Mouse (Mus musculus) gastrocnemius, postnatal 10 days (tissue): ENCODE results near the gene Zfp64. TPM values are rescaled to one million over a fixed set of nuclear protein-coding genes. Genes with fewer than 3 reads are reported as not detected.

Experiments used
- DNase-seq: peaks from one replicate; pipeline ENCODE4 v3.0.0; 2021; ENCODE audit warnings: mixed read lengths
- long read RNA-seq, 2 experiments: library from polyadenylated mRNA; stranded (forward); transcript quantifications; one replicate each; pipeline ENCODE4 v2.0.0; 2021
- total RNA-seq, 2 experiments: library from RNA; stranded (reverse); gene quantifications; 2 replicates each; pipeline ENCODE4 v1.2.3; 2021

Gene Zfp64
- 10 to 100 TPM in 1 of 2 experiments, 1 to 10 TPM in 1; 9.0 to 10.8 TPM for total RNA-seq
- long read RNA-seq, experiment 1, transcript Zfp64-201 (6 exons, 2,438 nt), result major isoform, 24 of 36 reads
- long read RNA-seq, experiment 1, transcript Zfp64-203 (9 exons, 2,848 nt), result minor isoform, 5 of 36 reads
- long read RNA-seq, experiment 1, partial matches to known transcripts, result 4 of 36 reads
- long read RNA-seq, experiment 1, other reads (novel, unspliced or antisense), result 2 of 36 reads
- long read RNA-seq, experiment 2, transcript Zfp64-201 (6 exons, 2,438 nt), result major isoform, 15 of 24 reads
- long read RNA-seq, experiment 2, partial matches to known transcripts, result 2 of 24 reads
- long read RNA-seq, experiment 2, other reads (novel, unspliced or antisense), result 3 of 24 reads

DNA sequence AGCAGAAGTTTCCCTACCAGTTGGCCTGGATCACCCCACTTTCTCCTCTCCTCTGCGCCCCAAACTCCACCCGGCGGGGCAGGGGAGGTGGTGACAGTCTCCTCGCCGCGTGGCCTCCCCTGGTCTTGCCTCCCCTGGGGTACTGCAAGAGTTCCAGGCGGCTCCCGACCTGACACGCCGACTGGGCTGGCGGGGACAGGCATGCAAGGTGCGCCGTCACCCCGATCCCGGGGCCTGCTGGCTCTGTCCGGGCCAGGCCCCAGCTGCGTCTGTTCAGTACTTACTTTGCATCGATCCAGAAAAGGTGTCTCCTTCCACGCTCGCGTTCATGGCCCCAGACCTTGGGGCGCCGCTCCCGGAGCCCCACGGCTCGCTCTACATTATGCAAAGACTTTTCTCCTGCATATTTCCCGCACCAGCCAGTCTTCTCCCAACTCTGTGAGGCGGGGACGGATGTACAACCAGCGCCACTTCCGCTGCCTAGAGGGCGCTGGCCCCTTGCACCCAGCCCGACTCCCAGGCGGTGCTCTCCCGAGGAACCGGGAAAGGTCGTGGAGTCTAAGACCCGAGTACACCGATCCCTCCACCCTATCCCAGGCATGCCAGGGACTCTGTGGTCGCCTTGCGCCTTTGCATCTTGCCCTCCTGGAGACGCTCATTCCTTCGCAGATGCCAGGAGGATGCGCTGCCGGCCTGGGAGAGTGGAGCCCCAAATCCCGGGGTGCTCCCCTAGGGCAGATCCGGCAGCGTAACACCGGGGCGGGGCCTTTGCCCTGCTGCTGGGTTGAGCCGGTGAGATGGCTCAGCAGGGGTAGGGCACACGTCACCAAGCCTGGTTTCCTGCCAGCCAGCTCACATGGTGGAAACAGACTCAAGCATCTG is at the start of gene Zfp64:
Gene Zfp64, minus strand, starts transcription at position 753 of the 882 bp plus-strand sequence.
- peak; percentile 75 for DNase-seq

DNA sequence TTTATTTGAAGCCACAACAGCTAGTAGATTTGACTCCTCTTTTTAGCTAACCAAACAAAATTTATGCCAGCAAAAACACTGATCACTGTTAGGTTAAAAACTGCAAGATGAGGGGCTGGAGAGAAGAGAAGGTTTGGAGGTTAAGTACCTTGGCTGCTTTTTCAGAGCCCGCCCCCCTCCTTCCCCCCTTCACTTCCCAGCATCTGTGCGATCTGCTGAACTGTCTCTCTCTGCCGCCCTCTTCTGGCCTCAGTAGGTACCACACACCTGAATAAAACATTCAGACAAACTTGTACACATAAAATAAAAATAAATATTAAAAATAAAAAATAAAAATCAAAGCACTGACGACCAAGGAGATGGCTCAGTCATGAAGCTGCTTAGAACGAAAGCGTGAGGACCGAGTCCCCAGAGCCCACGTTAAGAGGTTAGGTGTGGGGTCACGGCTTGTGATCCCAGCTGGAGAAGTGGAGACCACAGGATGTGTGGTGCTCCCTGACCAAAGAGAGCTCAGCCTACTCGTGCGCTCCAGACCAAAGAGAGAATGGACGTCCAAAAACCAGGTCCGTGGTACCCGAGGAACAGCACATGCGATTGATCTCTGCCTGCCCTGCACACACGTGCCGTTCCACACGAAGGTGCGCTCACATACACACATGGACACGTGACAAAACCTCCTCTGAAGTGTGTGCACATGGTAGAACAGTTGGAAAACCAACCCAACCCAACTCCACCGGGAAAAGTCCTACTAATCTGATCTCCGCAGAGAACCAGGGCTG is 37.4 kb upstream of the Zfp64 start:
- DNase-seq, result peak; percentile 45

DNA sequence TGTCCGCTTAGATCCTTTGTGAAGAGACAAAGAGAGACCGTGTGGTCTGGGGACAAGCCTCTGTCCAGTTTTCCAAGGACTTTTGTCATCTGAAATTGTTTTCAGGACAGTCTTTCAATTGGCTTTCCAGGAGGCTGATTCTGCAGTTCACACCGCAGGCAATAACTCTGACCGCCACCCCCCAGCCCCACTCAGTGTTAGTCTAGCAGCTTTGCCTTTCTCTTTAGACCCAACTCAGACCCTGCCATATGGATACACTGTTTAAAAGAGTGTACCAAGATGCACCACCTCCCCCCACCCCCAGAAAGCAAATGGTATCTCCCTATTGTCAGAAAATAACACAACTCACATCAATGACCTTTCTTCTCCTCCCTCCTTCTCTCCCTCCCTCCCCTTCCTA is 35.6 kb upstream of the Zfp64 start:
- DNase-seq, result no peak

DNA sequence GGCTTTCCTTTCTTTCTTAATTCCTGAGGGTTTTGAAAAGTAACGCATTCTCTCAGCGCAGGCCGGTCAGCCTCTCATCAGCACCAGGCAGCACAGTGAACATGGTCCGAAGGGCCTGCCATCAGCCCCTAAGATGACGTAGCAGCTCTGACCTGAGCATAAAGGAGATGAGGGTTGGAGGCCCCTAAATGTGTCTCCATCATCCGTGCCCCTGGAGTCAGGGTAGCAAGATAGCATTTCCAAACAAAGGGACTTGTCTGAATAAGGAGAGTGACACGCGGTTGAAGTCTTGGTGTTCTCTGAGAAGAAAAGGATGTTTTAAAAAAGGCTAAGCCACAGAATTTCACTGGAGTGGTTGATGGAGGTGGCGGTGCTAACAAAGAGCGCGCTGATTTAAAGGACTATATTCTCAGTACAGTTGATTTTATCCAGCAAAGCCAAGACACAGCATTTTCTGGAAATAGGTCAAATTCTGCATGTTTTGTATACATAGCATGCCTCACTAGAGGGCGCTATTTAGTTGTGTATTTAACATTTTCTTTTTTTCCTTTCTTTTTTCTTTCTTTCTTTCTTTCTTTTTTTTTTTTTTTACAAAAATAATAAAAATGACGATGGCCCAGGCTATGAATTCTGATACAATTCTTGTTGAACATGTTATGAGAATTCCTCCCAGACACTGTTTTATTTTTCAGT is 34.8 kb upstream of the Zfp64 start:
- DNase-seq, result no peak

DNA sequence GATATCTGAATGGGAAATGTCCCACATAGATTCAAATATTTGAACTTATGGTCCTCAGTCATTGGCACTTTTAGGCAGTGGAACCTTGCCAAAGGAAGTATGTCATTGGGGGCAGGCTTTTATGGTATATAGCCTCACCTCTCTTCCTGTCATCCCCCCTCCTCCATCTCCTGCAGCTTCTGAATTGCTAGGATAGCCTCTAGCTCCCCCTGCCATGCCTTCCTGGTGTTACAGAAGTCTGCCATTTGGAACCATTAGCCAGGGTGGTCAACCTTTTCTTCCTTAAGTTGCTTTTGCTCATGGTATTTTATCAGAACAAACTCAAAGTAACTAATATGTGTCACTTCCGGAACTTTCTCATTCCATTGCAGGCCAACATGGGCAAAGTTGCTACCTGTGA is 32.7 kb upstream of the Zfp64 start:
- no peak for DNase-seq

DNA sequence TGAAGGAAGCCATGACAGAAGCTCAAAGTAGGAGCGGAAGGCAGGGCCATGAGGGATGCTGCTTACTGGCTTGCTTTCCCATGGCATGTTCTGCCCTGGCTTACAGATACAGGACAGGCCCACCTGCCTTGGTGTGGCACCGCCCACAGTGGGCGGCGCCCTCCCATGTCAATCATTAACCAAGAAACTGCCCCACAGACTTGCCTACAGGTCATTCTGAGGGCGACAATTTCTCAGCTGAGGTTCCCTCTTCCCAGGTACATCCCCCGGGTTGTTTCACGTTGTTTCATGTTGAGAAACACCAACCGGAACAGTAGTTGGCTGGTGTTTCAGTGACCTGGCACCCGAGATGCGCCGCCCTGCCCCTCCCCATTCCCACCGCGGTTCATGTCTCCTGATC is 32.0 kb upstream of the Zfp64 start:
- no peak for DNase-seq

DNA sequence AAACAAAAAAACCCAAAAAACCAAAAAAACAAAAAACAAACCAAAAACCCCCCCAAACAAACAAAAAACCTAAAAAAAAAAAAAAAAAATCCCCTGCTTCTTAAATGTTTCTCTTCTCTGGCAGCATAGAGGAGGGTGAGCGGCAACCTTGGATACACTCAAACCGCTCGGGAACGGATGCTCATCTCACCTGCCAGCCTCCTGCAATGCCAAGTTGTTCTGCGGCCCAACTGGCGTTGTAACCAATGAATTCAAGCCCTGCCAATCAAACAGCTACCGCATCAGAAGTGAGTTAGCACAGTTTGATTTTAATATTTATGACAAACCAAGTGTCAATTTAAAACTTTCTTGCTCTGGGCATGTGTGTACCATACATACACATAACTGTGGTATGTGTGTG is 26.6 kb upstream of the Zfp64 start:
- no peak for DNase-seq

DNA sequence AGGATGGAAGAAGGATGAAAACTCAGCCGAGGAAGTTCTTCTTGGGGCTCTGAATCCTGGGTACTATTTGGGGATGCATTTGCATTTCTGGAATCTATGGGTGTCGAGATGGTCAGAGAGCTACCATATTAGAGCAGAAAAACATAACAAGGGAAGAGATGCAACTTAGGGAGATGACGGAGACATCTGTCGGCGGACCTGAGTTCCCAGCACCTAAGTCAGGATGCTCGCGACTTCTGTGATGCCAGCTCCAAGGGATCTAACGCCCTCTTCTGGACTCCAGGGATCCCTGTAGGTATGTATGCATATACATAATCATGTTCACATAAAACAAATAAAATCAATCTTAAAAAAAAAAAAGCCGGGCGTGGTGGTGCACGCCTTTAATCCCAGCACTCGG is 26.1 kb upstream of the Zfp64 start:
- no peak for DNase-seq

DNA sequence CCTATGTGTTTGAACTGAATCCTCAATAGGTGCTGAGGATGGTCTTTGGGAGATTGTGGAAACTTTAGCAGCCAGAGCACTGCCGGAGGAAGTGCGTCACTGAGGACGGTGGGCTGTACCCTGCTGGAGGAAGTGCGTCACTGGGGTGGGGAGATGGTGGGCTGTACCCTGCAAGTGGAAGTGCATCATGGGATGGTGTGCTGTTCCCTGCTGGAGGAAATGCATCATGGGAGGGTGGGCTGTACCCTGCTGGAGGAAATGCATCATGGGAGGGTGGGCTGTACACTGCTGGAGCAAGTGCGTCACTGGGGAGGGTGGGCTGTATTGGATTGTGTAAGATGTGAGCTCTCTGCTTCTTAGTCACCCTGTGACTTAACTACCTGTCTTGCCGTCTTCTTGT is 25.5 kb upstream of the Zfp64 start:
- no peak for DNase-seq

DNA sequence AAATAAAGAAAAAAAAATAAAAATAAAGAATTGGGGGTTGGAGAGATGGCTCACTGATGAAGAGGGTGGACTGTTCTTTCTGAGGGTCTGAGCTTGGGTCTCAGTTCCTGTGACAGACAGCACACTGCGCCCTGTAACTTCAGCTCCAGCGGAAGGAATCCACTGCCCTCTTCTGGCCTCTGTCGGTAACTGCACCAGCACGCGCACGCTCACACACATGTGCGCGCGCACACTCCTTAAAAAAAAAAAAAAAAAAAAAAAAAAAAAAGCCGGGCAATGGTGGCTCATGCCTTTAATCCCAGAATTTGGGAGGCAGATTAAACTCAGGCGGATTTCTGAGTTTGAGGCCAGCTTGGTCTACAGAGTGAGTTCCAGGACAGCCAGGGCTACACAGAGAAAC is 24.4 kb upstream of the Zfp64 start:
- no peak for DNase-seq

DNA sequence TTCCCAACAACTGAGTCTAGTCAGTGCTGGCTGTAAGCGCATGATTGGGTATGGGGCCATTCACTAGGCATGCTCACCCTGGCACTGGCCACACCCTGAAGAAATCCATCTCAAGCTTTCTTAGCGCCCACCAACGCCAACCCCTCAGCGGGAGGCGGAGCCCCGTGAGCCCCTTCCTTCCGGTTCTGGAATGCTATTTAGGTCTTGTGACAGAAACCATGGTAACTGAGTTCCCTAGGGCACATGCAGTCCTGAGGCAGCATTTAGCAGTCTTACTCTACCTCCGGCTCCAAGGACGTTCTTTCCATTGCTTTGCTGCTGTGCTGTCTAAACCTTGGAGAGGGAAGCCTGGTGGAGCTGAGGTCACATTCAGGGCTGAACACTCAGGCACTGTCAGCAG is 22.6 kb upstream of the Zfp64 start:
- no peak for DNase-seq

DNA sequence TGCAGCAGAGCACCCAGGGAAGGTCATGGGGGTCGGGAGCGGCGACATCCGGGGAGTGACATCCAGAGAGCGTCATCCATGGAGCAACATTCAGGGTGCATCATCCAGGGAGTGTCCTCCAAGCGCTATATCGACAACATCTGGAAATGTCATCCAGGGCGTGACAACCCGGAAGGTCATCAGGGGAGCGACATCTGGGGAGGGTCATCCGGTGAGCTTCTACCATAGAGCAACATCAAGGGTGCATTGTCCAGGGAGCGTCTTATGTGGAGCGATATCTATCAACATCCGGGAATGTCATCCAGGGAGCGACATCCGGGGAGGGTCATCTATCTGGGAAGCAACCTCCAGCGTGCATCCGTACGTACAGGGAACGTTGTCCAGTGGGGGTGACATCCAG is 14.7 kb upstream of the Zfp64 start:
- DNase-seq, result no peak

DNA sequence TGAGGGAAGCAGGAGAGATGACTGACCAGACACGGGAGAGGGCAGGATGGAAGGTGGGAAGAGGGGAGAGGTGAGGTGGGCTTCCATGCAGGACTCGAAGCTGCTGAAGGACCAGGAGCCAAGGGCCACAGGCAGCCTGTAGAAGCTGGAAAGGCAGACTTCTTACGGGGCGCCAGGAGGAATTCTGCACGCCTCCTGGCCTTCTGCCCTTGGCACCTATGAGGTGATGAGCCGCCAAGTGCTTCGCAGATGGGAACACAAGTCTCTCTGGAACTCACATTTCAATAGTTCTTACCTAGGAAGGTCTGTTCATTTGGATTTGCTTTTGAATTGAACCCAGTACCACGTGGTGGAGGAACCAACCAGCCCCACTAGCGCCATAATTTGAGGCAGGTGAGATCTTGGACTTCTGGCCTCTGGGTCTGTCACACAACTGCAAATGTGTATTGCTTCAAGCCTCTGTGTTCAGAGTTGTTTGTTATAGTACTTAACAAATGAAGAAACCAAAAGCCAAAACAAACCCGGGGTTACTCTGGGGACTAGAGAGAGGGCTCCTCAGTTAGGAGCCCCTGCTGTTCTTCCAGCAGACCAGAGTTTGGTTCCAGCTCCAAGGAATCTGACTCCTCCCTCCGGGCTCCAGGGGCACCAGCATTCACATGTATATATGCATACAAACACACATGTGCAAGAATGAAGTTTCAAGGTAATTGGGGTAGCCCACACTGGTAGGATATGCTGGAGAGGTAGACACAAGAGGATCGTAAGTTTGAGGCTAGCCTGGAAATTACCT is 12.9 kb upstream of the Zfp64 start:
- DNase-seq, result peak; percentile 60

DNA sequence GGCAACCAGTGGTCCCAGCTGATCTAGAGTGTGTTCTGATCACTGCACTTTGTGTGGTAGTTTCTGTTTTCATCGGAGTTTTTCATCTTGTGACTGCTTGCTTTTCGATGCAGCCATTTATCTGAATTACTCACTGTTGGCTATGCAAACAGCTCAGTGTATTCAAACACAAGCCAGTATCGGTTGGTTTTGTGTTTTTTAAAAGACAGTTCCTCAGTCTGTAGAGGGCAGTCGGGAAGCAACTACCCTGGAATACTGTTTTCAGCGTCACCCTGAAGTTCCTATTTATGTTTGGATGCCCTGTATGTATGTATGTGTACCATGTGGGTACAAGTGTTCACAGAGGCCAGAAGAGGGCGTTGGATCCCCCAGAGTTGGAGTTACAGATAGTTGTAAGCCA is 11.1 kb upstream of the Zfp64 start:
- DNase-seq, result no peak

DNA sequence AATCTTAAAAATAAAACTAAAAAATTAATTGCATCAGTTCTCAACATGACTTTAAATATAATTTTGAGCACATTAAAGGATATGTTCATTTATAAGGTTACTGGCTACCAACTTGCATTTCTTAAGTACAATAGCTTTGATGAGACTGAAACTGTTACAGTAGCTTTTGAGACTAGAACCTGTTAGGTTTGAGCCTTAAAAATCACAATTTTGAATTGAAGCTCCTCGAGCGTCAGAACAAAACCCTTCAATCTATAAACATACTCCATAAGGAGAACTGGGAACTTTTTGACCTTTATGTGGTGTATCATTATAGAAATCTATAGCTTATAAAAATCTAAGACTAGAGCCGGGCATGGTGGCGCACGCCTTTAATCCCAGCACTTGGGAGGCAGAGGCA is 9.5 kb upstream of the Zfp64 start:
- DNase-seq, result no peak

DNA sequence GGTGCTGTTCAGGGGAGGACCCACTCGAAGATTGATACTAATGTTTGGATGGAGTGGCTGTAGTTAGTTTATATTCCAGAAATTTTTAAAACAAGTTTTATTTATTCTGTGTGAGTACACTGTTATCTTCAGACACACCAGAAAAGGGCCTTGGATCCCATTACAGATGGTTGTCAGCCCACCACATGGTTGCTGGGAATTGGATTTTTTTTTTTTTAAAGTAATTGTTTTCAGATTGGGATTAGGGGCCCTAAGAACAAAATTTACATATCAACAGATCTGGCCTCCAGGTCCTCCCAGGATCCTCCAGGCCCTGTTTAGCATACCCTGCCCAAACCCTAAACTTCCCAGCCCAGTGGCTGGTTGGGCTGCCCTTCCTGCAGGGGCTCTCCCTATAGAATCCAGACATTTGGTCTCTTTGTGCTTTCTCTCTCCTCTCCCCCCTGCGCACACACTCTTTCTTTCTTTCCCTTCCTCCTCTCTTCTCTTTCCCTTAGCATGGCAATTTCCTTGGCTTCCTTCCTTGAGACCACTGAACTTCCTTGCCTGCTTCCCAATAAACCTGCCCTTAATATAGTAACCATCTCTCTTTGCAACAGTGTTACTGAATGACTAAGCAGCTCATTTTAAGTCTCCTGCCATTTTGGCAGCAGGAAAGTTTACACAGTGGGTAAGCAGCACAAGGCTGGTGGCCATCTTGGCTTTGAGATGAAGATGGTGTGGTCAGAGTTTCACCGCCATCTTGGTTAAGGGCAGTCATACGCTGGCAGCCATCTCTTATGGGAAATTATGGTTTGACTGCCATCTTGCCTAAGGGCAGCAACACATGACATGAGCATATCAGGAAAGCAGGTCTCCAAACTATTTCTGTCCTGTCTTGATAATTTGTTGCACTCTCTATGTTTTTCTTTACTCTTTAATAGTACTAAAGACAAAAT is 6.6 kb upstream of the Zfp64 start:
- no peak for DNase-seq

DNA sequence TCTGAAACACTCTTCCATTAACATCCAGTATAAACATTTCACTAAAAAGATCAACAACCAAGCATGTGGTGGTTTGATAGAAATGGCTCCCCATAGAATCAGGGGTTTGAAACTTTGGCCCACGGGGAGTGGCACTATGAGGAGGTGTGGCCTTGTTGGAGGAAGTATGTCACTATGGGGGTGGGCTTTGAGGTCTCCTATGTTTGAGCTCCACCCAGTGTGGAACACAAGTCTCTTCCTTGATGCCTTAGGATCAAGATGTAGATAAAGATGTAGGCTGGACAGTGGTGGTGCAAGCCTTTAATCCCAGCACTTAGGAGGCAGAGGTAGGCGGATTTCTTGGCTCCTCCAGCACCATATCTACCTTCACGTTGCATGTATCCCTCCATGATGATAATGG is 5.4 kb upstream of the Zfp64 start:
- DNase-seq, result no peak

DNA sequence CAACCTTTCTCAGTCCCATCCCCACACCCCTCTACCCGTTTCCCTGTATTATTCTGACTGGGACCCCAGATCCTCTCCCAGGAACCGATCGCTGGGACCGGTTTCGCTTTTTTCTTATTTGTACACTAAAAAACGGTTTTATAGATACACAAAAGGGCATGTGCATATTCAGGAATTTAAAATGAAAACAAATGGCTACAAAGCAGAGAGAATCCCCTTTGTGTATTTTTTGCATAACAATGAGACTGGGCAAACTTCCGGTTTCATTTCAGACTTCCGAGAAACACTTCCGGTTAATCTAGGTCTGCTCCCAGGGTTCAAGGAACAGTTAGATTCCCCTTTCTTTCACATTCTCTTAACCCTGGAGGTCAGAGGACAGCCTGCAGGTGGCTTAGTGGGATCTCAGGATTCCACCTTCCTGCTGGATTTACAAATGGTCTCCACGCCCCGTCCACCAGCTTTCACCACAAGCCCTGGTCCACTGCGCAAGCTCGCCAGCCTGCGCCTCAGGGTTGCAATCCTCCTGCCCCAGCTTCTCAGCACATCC is 4.0 kb upstream of the Zfp64 start:
- no peak for DNase-seq

DNA sequence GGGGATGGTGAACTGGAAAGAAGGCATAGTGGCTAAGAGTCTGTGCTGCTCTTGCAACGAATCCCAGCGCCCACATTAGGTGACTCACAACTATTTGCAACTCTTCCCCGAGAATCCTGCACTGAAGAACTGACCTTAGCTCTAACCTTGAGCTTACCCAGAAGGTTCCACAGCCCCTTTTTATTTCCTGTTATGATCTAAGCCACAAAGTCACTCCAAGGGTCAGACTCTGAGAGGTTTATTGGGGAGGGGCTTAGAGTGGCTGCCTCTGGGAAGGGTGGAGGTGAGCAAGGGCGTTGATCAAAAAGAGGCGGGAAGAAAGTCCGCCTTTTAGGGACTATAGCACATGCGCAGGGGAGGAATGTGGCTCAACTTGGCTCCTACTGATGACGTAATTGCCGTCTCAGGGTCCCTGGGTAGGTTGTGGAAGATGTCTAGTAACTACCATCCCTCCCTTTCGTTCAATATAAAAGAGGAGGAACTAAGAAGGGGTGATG is 511 bp upstream of the Zfp64 start:
- DNase-seq, result no peak

DNA sequence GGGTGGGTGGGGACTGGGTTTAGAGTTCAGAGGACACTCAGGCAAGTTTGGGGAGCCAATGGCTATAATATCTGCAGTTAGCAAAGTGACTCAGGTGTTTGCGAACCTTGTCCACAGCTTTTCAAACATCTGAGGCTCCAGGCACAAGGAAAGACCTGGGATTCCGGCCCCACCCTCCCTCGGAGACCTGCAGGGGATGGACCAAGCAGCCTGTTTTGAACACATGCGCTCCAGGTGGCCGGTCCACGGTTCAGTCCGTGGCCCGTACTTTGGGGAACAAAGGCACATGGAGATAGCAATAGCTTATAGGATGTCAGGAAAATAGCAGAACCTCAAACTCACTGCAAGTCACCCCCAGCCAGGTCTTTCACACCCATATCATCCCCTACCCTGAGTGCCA is 1.0 kb downstream of the Zfp64 start:
- DNase-seq, result no peak
